ENCODE assay signal across 29 mouse cellular contexts in the genomic region with DNA sequence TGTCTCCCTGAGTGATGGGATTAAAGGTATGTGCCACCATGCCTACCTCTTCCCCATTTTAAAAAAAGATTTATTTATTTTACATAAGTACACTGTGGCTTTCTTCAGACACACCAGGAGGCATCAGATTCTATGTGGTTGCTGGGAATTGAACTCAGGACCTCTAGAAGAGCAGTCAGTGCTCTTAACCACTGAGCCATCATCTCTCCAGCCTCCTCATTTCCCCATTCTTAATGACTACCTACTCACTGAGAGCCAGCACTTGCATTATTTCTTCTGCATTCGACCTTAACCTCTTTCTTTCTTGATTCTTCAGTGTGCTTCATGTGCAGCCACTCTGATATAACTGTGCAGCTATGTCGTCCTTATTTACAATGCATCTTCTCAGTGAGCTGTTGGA. TPM values are rescaled to one million over a fixed set of nuclear protein-coding genes. Genes with fewer than 3 reads are reported as not detected.
DNase-seq lines count a peak whose midpoint lies in the region; ATAC-seq and TF ChIP-seq lines count a peak whose summit lies in the region.
"Had no signal": no experiment of that assay in that cellular context is flagged by ENCODE, and none has a peak within 500 bp of the region (broad histone marks: within the 10 kb centered on the region; RNA-seq: fewer than 3 reads in every experiment).

No protein-coding gene starts in this region.

- peak overlapping the region; percentile 26; the same call in 1 of the 2 replicates for H3K27ac ChIP-seq in heart, adult 2 months
- H3K27ac ChIP-seq in heart, embryonic 16.5 days (ENCODE audit: low read length), result 0 out of 2 replicates have a peak overlapping the region, but pooled peaks have one; percentile 21
- H3K27ac ChIP-seq in left cerebral cortex, adult 2 months, result peak overlapping the region; percentile 28; the same call in 1 of the 2 replicates
- H3K27ac ChIP-seq in brown adipose tissue, adult 24 weeks (replicated peaks; ENCODE audit: low read depth, low read length), result peak overlapping the region; percentile 74
- H3K27ac ChIP-seq: embryonic facial prominence, embryonic 13.5 days; forebrain, embryonic 12.5 days; forebrain, embryonic 15.5 days; hindbrain, embryonic 14.5 days; hindbrain, postnatal 0 days had no signal

- H3K4me1 ChIP-seq in heart, adult 2 months (ENCODE audit: control insufficient read depth, insufficient read depth, low read length), result peaks cover 5% of the 10 kb centered on the region
- no peaks in the 10 kb centered on the region for H3K4me1 ChIP-seq in heart, embryonic 16.5 days (ENCODE audit: control insufficient read depth, insufficient read depth, low read length)
- peaks cover 18% of the 10 kb centered on the region for H3K4me1 ChIP-seq in brown adipose tissue, adult 24 weeks (ENCODE audit: control insufficient read depth, insufficient read depth, insufficient read length, low read length)
- H3K4me1 ChIP-seq: embryonic facial prominence, embryonic 13.5 days; forebrain, embryonic 12.5 days; forebrain, embryonic 15.5 days had no signal

- 34% methylated on average over 2 of the region's 2 CpGs for WGBS in heart, adult 2 months
- WGBS in heart, embryonic 16.5 days, result 34% methylated on average over 2 of the region's 2 CpGs

- H3K27me3 ChIP-seq in heart, adult 2 months (ENCODE audit: control insufficient read depth, insufficient read depth, low read length), result no peaks in the 10 kb centered on the region
- H3K27me3 ChIP-seq in heart, embryonic 16.5 days (ENCODE audit: control insufficient read depth, insufficient read depth, low read length), result no peaks in the 10 kb centered on the region
- H3K27me3 ChIP-seq: embryonic facial prominence, embryonic 13.5 days; forebrain, embryonic 12.5 days; forebrain, embryonic 15.5 days had no signal

- no peaks in the 10 kb centered on the region for H3K79me2 ChIP-seq in heart, adult 2 months (replicated peaks; ENCODE audit: control insufficient read depth, insufficient read depth, low read length)

- peaks cover 10% of the 10 kb centered on the region for H3K36me3 ChIP-seq in heart, adult 2 months (ENCODE audit: control insufficient read depth, insufficient read depth, low read length)
- H3K36me3 ChIP-seq in heart, embryonic 16.5 days (ENCODE audit: control insufficient read depth, insufficient read depth), result peaks cover 2% of the 10 kb centered on the region; the same call in 1 of the 2 replicates
- H3K36me3 ChIP-seq: forebrain, embryonic 15.5 days had no signal

- ATAC-seq in heart, embryonic 16.5 days (replicated peaks; ENCODE audit: extremely low read depth, insufficient read depth, low FRiP score), result no peak
- ATAC-seq: CD4-positive, CD25-positive, alpha-beta regulatory T cell, adult 4 months; forebrain, embryonic 15.5 days; hindbrain, postnatal 0 days; inflammation-experienced regulatory T-cells, adult 6 months; intestine, embryonic 16.5 days; Patski had no signal

- no peak overlapping the region for H3K4me3 ChIP-seq in heart, adult 2 months
- H3K4me3 ChIP-seq in heart, embryonic 16.5 days (ENCODE audit: low read length), result no peak overlapping the region
- H3K4me3 ChIP-seq in left cerebral cortex, adult 2 months, result no peak overlapping the region
- no peak overlapping the region for H3K4me3 ChIP-seq in brown adipose tissue, adult 24 weeks (ENCODE audit: insufficient read depth, low read depth, low read length)
- H3K4me3 ChIP-seq: embryonic facial prominence, embryonic 13.5 days; erythroblast, embryonic 14.5 days; forebrain, embryonic 12.5 days; forebrain, embryonic 15.5 days had no signal

- TF ChIP-seq CTCF in heart, adult 2 months (IDR thresholded peaks at IDR 0.05), result no peak
- TF ChIP-seq CTCF in left cerebral cortex, adult 2 months (IDR thresholded peaks at IDR 0.05), result no peak

- no peak for TF ChIP-seq EP300 in heart, adult 2 months (IDR thresholded peaks at IDR 0.05; ENCODE audit: insufficient read depth, low read depth, low read length)

- DNase-seq in heart, adult 2 months, result no peak
- DNase-seq in heart, postnatal 14 days, result no peak
- DNase-seq in heart, postnatal 25 days (ENCODE audit: low spot score), result no peak
- DNase-seq in left cerebral cortex, adult 2 months (ENCODE audit: extremely low spot score in 1 of 2, low spot score in 2 of 2), result no peak
- no peak for DNase-seq in left cerebral cortex, adult 9 months (ENCODE audit: low spot score in 2 of 2)
- no peak for DNase-seq in frontal cortex, postnatal 14 days (ENCODE audit: low spot score in 2 of 2)
- DNase-seq: adrenal gland, postnatal 10 days; adrenal gland, postnatal 36 days; cerebellum, adult 11 months; cerebellum, adult 2 months; cerebellum, adult 9-11 months; cerebellum, postnatal 25 days; gastrocnemius, postnatal 36 days; heart, postnatal 4 days; kidney, adult 18-20 months; kidney, adult 9 months had no signal

- intact Hi-C loops in heart, adult 2 months (cut with DNase I), result loop anchor here (5.0 kb wide), 1 partner anchor 35 kb away; no protein-coding TSS in a partner anchor
- intact Hi-C loops in heart, postnatal 14 days (cut with DNase I), result no loop called here
- intact Hi-C loops in heart, postnatal 25 days (cut with DNase I), result no loop called here
- intact Hi-C loops in left cerebral cortex, adult 2 months (cut with DNase I), result no loop called here

- no peaks in the 10 kb centered on the region for H3K9me3 ChIP-seq in heart, embryonic 16.5 days (replicated peaks; ENCODE audit: control insufficient read depth, low read length)
- H3K9me3 ChIP-seq: embryonic facial prominence, embryonic 13.5 days; forebrain, embryonic 12.5 days; forebrain, embryonic 15.5 days had no signal

- no peak overlapping the region for H3K4me2 ChIP-seq in heart, embryonic 16.5 days (ENCODE audit: low read depth, low read length)
- H3K4me2 ChIP-seq: embryonic facial prominence, embryonic 13.5 days; forebrain, embryonic 12.5 days; forebrain, embryonic 15.5 days; hindbrain, embryonic 14.5 days had no signal

- H3K9ac ChIP-seq in heart, adult 2 months (ENCODE audit: low read depth, low read length), result no peak overlapping the region
- no peak overlapping the region for H3K9ac ChIP-seq in heart, embryonic 16.5 days (ENCODE audit: low read length)
- H3K9ac ChIP-seq: embryonic facial prominence, embryonic 13.5 days; forebrain, embryonic 12.5 days; forebrain, embryonic 15.5 days; hindbrain, embryonic 14.5 days had no signal

- TF ChIP-seq POLR2A in heart, adult 2 months (IDR thresholded peaks at IDR 0.05; ENCODE audit: insufficient read depth, low read depth, low read length), result no peak

RNA-seq across cellular contexts. Expression of a gene that starts 8.6 kb away (rescaled TPM):
- total RNA-seq in heart, adult 2 months (2021), result 100 to 1,000 TPM in 1 of 2 experiments, 10 to 100 TPM in 1; 93.1 to 133 TPM
- 139 and 144 TPM in 2 replicates for polyA plus RNA-seq in heart, adult 2 months (2012; rRNA removed)
- total RNA-seq in heart, postnatal 14 days (2021), result 10 to 100 TPM; 96.0 to 96.7 TPM
- polyA plus RNA-seq in heart, embryonic 16.5 days (2015; fragmentation: Nextera tagmentation; extraction: Ambion mirVana), result 210 and 235 TPM in 2 replicates
- 100 to 1,000 TPM; 108 to 110 TPM for total RNA-seq in heart, postnatal 25 days (2021)
- 100 to 1,000 TPM in 1 of 2 experiments, 10 to 100 TPM in 1; 97.3 to 101 TPM for total RNA-seq in left cerebral cortex, adult 2 months (2021)
- polyA plus RNA-seq in brown adipose tissue, adult 24 weeks (2012; ENCODE audit: insufficient read depth, insufficient read length, missing spikeins), result 175 and 225 TPM in 2 replicates

RNA-seq across cellular contexts. Expression of a gene that starts 14.9 kb away (rescaled TPM):
- 1 to 10 TPM; 7.2 to 8.5 TPM for total RNA-seq in heart, adult 2 months (2021)
- 8.0 and 11.0 TPM in 2 replicates for polyA plus RNA-seq in heart, adult 2 months (2012; rRNA removed)
- total RNA-seq in heart, postnatal 14 days (2021), result 10 to 100 TPM; 18.0 to 21.1 TPM
- polyA plus RNA-seq in heart, embryonic 16.5 days (2015; fragmentation: Nextera tagmentation; extraction: Ambion mirVana), result 3.1 and 4.3 TPM in 2 replicates
- 10 to 100 TPM in 1 of 2 experiments, 1 to 10 TPM in 1; 9.1 to 10.6 TPM for total RNA-seq in heart, postnatal 25 days (2021)
- 10 to 100 TPM; 10.1 to 10.9 TPM for total RNA-seq in left cerebral cortex, adult 2 months (2021)
- polyA plus RNA-seq in brown adipose tissue, adult 24 weeks (2012; ENCODE audit: insufficient read depth, insufficient read length, missing spikeins), result 0.55 and 0.71 TPM in 2 replicates
- total RNA-seq: granulocyte monocyte progenitor cell, adult 5-6 weeks had no signal
- polyA plus RNA-seq: CD4-positive, CD25-positive, alpha-beta regulatory T cell, adult 4 months; erythroblast, embryonic 14.5 days; Patski had no signal

RNA-seq across cellular contexts. Expression of a gene that starts 50.3 kb away (rescaled TPM):
- 10 to 100 TPM; 42.1 to 50.3 TPM for total RNA-seq in heart, adult 2 months (2021)
- polyA plus RNA-seq in heart, adult 2 months (2012; rRNA removed), result 66.1 and 90.0 TPM in 2 replicates
- 10 to 100 TPM; 41.6 to 42.5 TPM for total RNA-seq in heart, postnatal 14 days (2021)
- polyA plus RNA-seq in heart, embryonic 16.5 days (2015; fragmentation: Nextera tagmentation; extraction: Ambion mirVana), result 74.6 and 77.5 TPM in 2 replicates
- total RNA-seq in heart, postnatal 25 days (2021), result 10 to 100 TPM; 37.4 to 40.7 TPM
- 10 to 100 TPM; 68.2 to 68.4 TPM for total RNA-seq in left cerebral cortex, adult 2 months (2021)
- 64.0 and 83.2 TPM in 2 replicates for polyA plus RNA-seq in brown adipose tissue, adult 24 weeks (2012; ENCODE audit: insufficient read depth, insufficient read length, missing spikeins)

RNA-seq across cellular contexts. Expression of a gene that starts 58.2 kb away (rescaled TPM):
- 100 to 1,000 TPM; 110 to 115 TPM for total RNA-seq in heart, adult 2 months (2021)
- 158 and 176 TPM in 2 replicates for polyA plus RNA-seq in heart, adult 2 months (2012; rRNA removed)
- total RNA-seq in heart, postnatal 14 days (2021), result 10 to 100 TPM; 81.0 to 88.8 TPM
- polyA plus RNA-seq in heart, embryonic 16.5 days (2015; fragmentation: Nextera tagmentation; extraction: Ambion mirVana), result 89.0 and 94.2 TPM in 2 replicates
- total RNA-seq in heart, postnatal 25 days (2021), result 10 to 100 TPM; 90.1 to 90.3 TPM
- total RNA-seq in left cerebral cortex, adult 2 months (2021), result 100 to 1,000 TPM; 110 to 111 TPM
- polyA plus RNA-seq in brown adipose tissue, adult 24 weeks (2012; ENCODE audit: insufficient read depth, insufficient read length, missing spikeins), result 146 and 163 TPM in 2 replicates

Comparison
In these comparisons a context has a peak if more than half of its experiments do, and no peak if none do; other contexts are left out.
1. H3K27ac ChIP-seq: peak in every context shown above with its lines; median percentile 74 in brown adipose tissue, adult 24 weeks; 28 in left cerebral cortex, adult 2 months; 26 in heart, adult 2 months; 21 in heart, embryonic 16.5 days.